Mouse (Mus musculus): ENCODE results near the gene Rfxap.

GRCm38 (mm10) chr3:54795806-54796205 lies 11.8 kb downstream of the Rfxap start:
- TF ChIP-seq CTCF (IDR thresholded peaks at IDR 0.05; ENCODE audit: insufficient read depth, low read length) (peak; percentile 14; the same call in 1 of the 2 replicates), POLR2A (IDR thresholded peaks at IDR 0.05; ENCODE audit: borderline replicate concordance, extremely low read depth, low read depth, low read length) (no peak)
